Mouse (Mus musculus) olfactory bulb, adult 2 months (tissue): ENCODE measurements around the gene Cadm1.

Source experiments
- CTCF ChIP-seq: fragments of 200-500 bp; IDR thresholded peaks from 2 replicates; pipeline ENCODE4 v1.5.1; 2012; ENCODE audit warnings: low read depth, mild to moderate bottlenecking, low read length, moderate library complexity; ENCODE audit not compliant: insufficient read depth
- POLR2A ChIP-seq: fragments of 200-500 bp; IDR thresholded peaks from 2 replicates; pipeline ENCODE4 v1.6.1; 2012; ENCODE audit warnings: mild to moderate bottlenecking, low read depth, low read length, moderate library complexity; ENCODE audit not compliant: insufficient read depth

- TF ChIP-seq CTCF (no peak), POLR2A (no peak)
Measured at GRCm38 (mm10) chr9:47686881-47687280, 156.9 kb downstream of the Cadm1 start.
